Mouse (Mus musculus) midbrain, postnatal 0 days (tissue): Measurements from ENCODE around the gene Tmem88. TPM values are rescaled to one million over a fixed set of nuclear protein-coding genes. Genes with fewer than 3 reads are reported as not detected.

Source experiments
- ATAC-seq: fragments of 200-750 bp; cut with Nextera tagmentation; 2 replicates; pipeline ENCODE4 v1.8.0; 2017; ENCODE audit warnings: moderate number of reproducible peaks, mild to moderate bottlenecking, moderate TSS enrichment, moderate library complexity; ENCODE audit not compliant: low FRiP score
- DNase-seq: peaks from one replicate; pipeline ENCODE4 v3.0.0-alpha.2; 2015; ENCODE audit warnings: low spot score
- H3K27ac ChIP-seq: fragments of 300-500 bp; sonication (generic); 2 replicates; pipeline ENCODE4 v1.5.1; 2014; ENCODE audit warnings: low read depth, mild to moderate bottlenecking, low read length, mixed read lengths
- H3K27me3 ChIP-seq: fragments of 300-500 bp; sonication (generic); 2 replicates; pipeline ENCODE4 v1.6.1; 2014; ENCODE audit warnings: low read length, control low read depth, mixed read lengths; ENCODE audit not compliant: insufficient read depth
- H3K36me3 ChIP-seq: fragments of 300-500 bp; sonication (generic); 2 replicates; pipeline ENCODE4 v1.6.1; 2014; ENCODE audit warnings: low read length, control low read depth, mixed read lengths; ENCODE audit not compliant: insufficient read depth
- H3K4me1 ChIP-seq: fragments of 300-500 bp; sonication (generic); 2 replicates; pipeline ENCODE4 v1.6.1; 2014; ENCODE audit warnings: mild to moderate bottlenecking, control low read depth, antibody characterized with exemption, low read length, mixed read lengths; ENCODE audit not compliant: insufficient read depth
- H3K4me2 ChIP-seq: fragments of 300-500 bp; sonication (generic); 2 replicates; pipeline ENCODE4 v1.6.1; 2014; ENCODE audit warnings: low read depth, mild to moderate bottlenecking, low read length, mixed read lengths; ENCODE audit not compliant: poor library complexity, severe bottlenecking
- H3K4me3 ChIP-seq: fragments of 300-500 bp; sonication (generic); 2 replicates; pipeline ENCODE4 v1.5.1; 2014; ENCODE audit warnings: low read depth, mild to moderate bottlenecking, low read length, moderate library complexity
- H3K9ac ChIP-seq: fragments of 300-500 bp; sonication (generic); replicated peaks from 2 replicates; pipeline ENCODE4 v1.6.1; 2014; ENCODE audit warnings: mild to moderate bottlenecking, low read length, moderate library complexity, mixed read lengths; ENCODE audit not compliant: poor library complexity, severe bottlenecking
- H3K9me3 ChIP-seq: fragments of 300-500 bp; sonication (generic); 2 replicates; pipeline ENCODE4 v1.6.1; 2016; ENCODE audit warnings: low read length, control low read depth
- CTCF ChIP-seq: IDR thresholded peaks from 2 replicates; pipeline ENCODE4 v1.5.1; 2016; ENCODE audit warnings: antibody characterized with exemption, mild to moderate bottlenecking
- WGBS: fragments of 180-500 bp; shearing (Covaris S2); extraction: QIAGEN DNeasy Blood & Tissue Kit; methylation state at CpG from one replicate; pipeline ENCODE4 v1.1.7; 2014; 5-methylcytosine and 5-hydroxymethylcytosine counted together
- polyA plus RNA-seq: library from polyadenylated mRNA; unstranded; fragments of >200 nt; fragmentation: Nextera tagmentation; extraction: Ambion mirVana; gene quantifications from 2 replicates; pipeline ENCODE4 v1.2.1, GENCODE M21; 2015
- total RNA-seq: library from RNA; depleted of rRNA; stranded (reverse); fragments of >200 nt; gene quantifications from 2 replicates; pipeline ENCODE4 v1.2.3, GENCODE M21; 2014

Gene Tmem88
- total and polyA plus RNA-seq, 2 experiments from 2014 or later, result 5.7 to 5.8 TPM

GRCm38 (mm10) chr11:69422842-69423241, 24.8 kb upstream of the Tmem88 start:
- 89% methylated on average over 10 of the region's 10 CpGs for WGBS
- no peak for ATAC-seq

GRCm38 (mm10) chr11:69421131-69421977, 23.3 kb upstream of the Tmem88 start:
- H3K4me1 ChIP-seq, result peaks cover 5% of the 10 kb centered on the region; the same call in 1 of the 2 replicates
- no peaks in the 10 kb centered on the region for H3K9me3 ChIP-seq
- H3K27ac ChIP-seq, result no peak overlapping the region
- ATAC-seq, result no peak
- TF ChIP-seq CTCF, result no peak
- peaks cover 20% of the 10 kb centered on the region for H3K27me3 ChIP-seq
- H3K36me3 ChIP-seq, result no peaks in the 10 kb centered on the region
- H3K4me3 ChIP-seq, result no peak overlapping the region
- WGBS, result 14% methylated on average over 25 of the region's 25 CpGs
- H3K4me2 ChIP-seq, result no peak overlapping the region
- 0 out of 2 replicates have a peak overlapping the region, but pooled peaks have one; percentile 29 for H3K9ac ChIP-seq
- no peak for DNase-seq

More at GRCm38 (mm10) chr11:69422842-69423241, 24.8 kb upstream of the Tmem88 start:
- Histone ChIP-seq H3K27ac (no peak overlapping the region), H3K9ac (no peak overlapping the region), H3K36me3 (no peaks in the 10 kb centered on the region), H3K4me3 (no peak overlapping the region), H3K9me3 (no peaks in the 10 kb centered on the region), H3K4me2 (no peak overlapping the region), H3K27me3 (peaks cover 20% of the 10 kb centered on the region), H3K4me1 (peaks cover 5% of the 10 kb centered on the region; the same call in 1 of the 2 replicates)
- TF ChIP-seq CTCF, result no peak
- no peak for DNase-seq

GRCm38 (mm10) chr11:69420554-69421000, 22.5 kb upstream of the Tmem88 start:
- Histone ChIP-seq H3K4me1 (peaks cover 5% of the 10 kb centered on the region; the same call in 1 of the 2 replicates), H3K9ac (no peak overlapping the region), H3K36me3 (no peaks in the 10 kb centered on the region), H3K9me3 (no peaks in the 10 kb centered on the region), H3K27me3 (peaks cover 20% of the 10 kb centered on the region), H3K4me3 (peak overlapping the region; percentile 71; the same call in 1 of the 2 replicates), H3K4me2 (peak overlapping the region; percentile 94), H3K27ac (no peak overlapping the region)
- no peak for TF ChIP-seq CTCF
- ATAC-seq (no peak), DNase-seq (no peak)
- WGBS, result 10% methylated on average over 10 of the region's 10 CpGs

GRCm38 (mm10) chr11:69419813-69420553, 21.9 kb upstream of the Tmem88 start:
- H3K4me2 ChIP-seq, result peak overlapping the region; percentile 94
- 0% methylated on average over 26 of the region's 31 CpGs for WGBS
- ATAC-seq (no peak), DNase-seq (no peak)
- H3K9ac ChIP-seq, result 0 out of 2 replicates have a peak overlapping the region, but pooled peaks have one; percentile 19
- H3K4me1 ChIP-seq, result peaks cover 6% of the 10 kb centered on the region; the same call in 1 of the 2 replicates
- H3K27me3 ChIP-seq, result peaks cover 20% of the 10 kb centered on the region
- no peaks in the 10 kb centered on the region for H3K9me3 ChIP-seq
- peak overlapping the region; percentile 71 for H3K4me3 ChIP-seq
- no peak for TF ChIP-seq CTCF
- 0 out of 2 replicates have a peak overlapping the region, but pooled peaks have one; percentile 57 for H3K27ac ChIP-seq
- H3K36me3 ChIP-seq, result no peaks in the 10 kb centered on the region

- Histone ChIP-seq H3K27ac (peak overlapping the region; percentile 57), H3K9ac (no peak overlapping the region), H3K36me3 (no peaks in the 10 kb centered on the region), H3K4me2 (peak overlapping the region; percentile 94), H3K4me3 (peak overlapping the region; percentile 71), H3K27me3 (peaks cover 20% of the 10 kb centered on the region), H3K9me3 (no peaks in the 10 kb centered on the region), H3K4me1 (peaks cover 9% of the 10 kb centered on the region; the same call in 1 of the 2 replicates)
- TF ChIP-seq CTCF, result peak; percentile 74
- peak; percentile 58 for DNase-seq
- WGBS, result 1% methylated on average over 19 of the region's 19 CpGs
- peak; percentile 25; the same call in 1 of the 2 replicates for ATAC-seq
Measured at GRCm38 (mm10) chr11:69419443-69419812, 21.4 kb upstream of the Tmem88 start.
